Mouse (Mus musculus): ENCODE measurements around the gene Glis1. TPM values are rescaled to one million over a fixed set of nuclear protein-coding genes. Genes with fewer than 3 reads are reported as not detected.

Glis1 gene
- polyA plus RNA-seq, 1 experiment from 2014 or later = 37.4 TPM

GRCm38 (mm10) chr4:107628226-107628625 is 193.8 kb downstream of the Glis1 start:
- Histone ChIP-seq H3K27ac (replicated peaks) (no peak overlapping the region), H3K4me3 (replicated peaks) (no peak overlapping the region), H3K4me1 (peaks cover 20% of the 10 kb centered on the region), H3K36me3 (peaks cover 8% of the 10 kb centered on the region; the same call in 1 of the 2 replicates), H3K27me3 (no peaks in the 10 kb centered on the region), H3K9ac (no peak overlapping the region), H3K4me2 (replicated peaks) (no peak overlapping the region), H3K9me3 (replicated peaks) (no peaks in the 10 kb centered on the region)
- 75% methylated on average over 4 of the region's 4 CpGs for WGBS
- no peak for ATAC-seq (ENCODE audit: insufficient number of reproducible peaks, low FRiP score, low TSS enrichment, low read depth)

DNA sequence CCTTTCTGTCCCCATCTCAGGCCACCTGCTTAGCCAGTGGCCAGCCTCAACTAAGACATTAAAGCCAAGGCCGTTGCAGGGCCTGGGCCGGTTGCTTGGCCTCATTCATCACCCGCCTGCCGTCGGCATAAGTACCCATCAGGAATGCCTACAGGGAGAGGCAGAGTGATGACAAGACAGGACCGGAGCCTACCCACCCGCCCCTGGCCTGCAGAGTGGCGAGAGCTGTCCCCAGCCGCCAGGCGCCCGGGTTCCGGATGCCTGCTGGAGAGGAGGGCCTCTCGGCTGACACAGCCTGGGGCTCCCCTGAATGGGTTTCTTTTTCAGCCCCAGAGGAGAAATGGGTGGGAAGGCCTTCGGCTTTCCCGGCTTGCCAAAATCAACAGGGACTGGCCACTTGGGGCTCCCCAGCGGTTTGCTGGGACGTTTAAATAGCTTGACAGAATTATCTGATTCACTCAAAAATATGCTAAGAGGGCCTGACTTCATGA is 194.6 kb downstream of the Glis1 start:
- Histone ChIP-seq H3K36me3 (peaks cover 8% of the 10 kb centered on the region; the same call in 1 of the 2 replicates), H3K4me2 (replicated peaks) (no peak overlapping the region), H3K27me3 (no peaks in the 10 kb centered on the region), H3K4me3 (replicated peaks) (no peak overlapping the region), H3K9me3 (replicated peaks) (no peaks in the 10 kb centered on the region), H3K27ac (replicated peaks) (no peak overlapping the region), H3K9ac (no peak overlapping the region), H3K4me1 (peaks cover 12% of the 10 kb centered on the region)
- no peak for ATAC-seq (ENCODE audit: insufficient number of reproducible peaks, low FRiP score, low TSS enrichment, low read depth)
- 57% methylated on average over 17 of the region's 17 CpGs for WGBS

- 70% methylated on average over 6 of the region's 6 CpGs for WGBS
- Histone ChIP-seq H3K36me3 (0 out of 2 replicates have a peak, but pooled peaks cover 4% of the 10 kb centered on the region), H3K4me1 (peaks cover 26% of the 10 kb centered on the region), H3K4me2 (replicated peaks) (no peak overlapping the region), H3K27ac (replicated peaks) (no peak overlapping the region), H3K4me3 (replicated peaks) (no peak overlapping the region), H3K27me3 (no peaks in the 10 kb centered on the region), H3K9ac (no peak overlapping the region), H3K9me3 (replicated peaks) (no peaks in the 10 kb centered on the region)
- no peak for ATAC-seq (ENCODE audit: insufficient number of reproducible peaks, low FRiP score, low TSS enrichment, low read depth)
These were observed 200.2 kb downstream of the Glis1 start for GRCm38 (mm10) chr4:107634631-107635030.

DNA sequence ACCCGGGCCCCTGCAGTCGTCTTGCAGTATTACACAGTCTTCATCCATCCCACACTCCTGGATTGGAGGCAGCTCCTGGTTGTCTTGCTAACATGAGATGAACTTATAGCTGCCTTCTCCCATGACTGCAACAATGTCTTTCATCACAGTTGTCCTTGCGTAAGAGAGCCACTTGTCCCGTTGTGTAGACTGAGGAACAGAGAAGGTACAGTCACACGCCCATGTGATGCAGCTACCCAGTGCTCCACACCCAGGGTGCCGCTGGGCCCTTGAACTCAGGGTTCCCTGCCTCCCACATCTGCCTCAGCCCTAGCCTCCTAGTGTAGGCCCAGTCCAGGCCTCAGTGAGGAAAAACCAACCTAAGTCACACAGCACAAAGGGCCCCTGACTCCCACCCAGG is 201.7 kb downstream of the Glis1 start:
- H3K27ac ChIP-seq (replicated peaks) = peak overlapping the region; percentile 55; the same call in 1 of the 2 replicates
- 59% methylated on average over 6 of the region's 6 CpGs for WGBS
- H3K9me3 ChIP-seq (replicated peaks) = no peaks in the 10 kb centered on the region
- H3K36me3 ChIP-seq = 0 out of 2 replicates have a peak, but pooled peaks cover 4% of the 10 kb centered on the region
- no peak for ATAC-seq (ENCODE audit: insufficient number of reproducible peaks, low FRiP score, low TSS enrichment, low read depth)
- no peaks in the 10 kb centered on the region for H3K27me3 ChIP-seq
- no peak overlapping the region for H3K4me3 ChIP-seq (replicated peaks)
- H3K9ac ChIP-seq = no peak overlapping the region
- H3K4me2 ChIP-seq (replicated peaks) = no peak overlapping the region
- H3K4me1 ChIP-seq = peaks cover 27% of the 10 kb centered on the region

- H3K27ac ChIP-seq (replicated peaks) = no peak overlapping the region
- WGBS = 56% methylated on average over 3 of the region's 3 CpGs
These were observed 203.3 kb downstream of the Glis1 start for GRCm38 (mm10) chr4:107637670-107638069.

GRCm38 (mm10) chr4:107638303-107638702 is 203.9 kb downstream of the Glis1 start:
- no peak overlapping the region for H3K4me2 ChIP-seq (replicated peaks)
- peaks cover 27% of the 10 kb centered on the region for H3K4me1 ChIP-seq
- H3K27ac ChIP-seq (replicated peaks) = no peak overlapping the region
- no peak overlapping the region for H3K4me3 ChIP-seq (replicated peaks)
- no peaks in the 10 kb centered on the region for H3K9me3 ChIP-seq (replicated peaks)
- 0 out of 2 replicates have a peak, but pooled peaks cover under 1% of the 10 kb centered on the region for H3K36me3 ChIP-seq
- no peak overlapping the region for H3K9ac ChIP-seq
- H3K27me3 ChIP-seq = no peaks in the 10 kb centered on the region
- WGBS = 73% methylated on average over 10 of the region's 10 CpGs
- ATAC-seq (ENCODE audit: insufficient number of reproducible peaks, low FRiP score, low TSS enrichment, low read depth) = no peak

More at GRCm38 (mm10) chr4:107637670-107638069, 203.3 kb downstream of the Glis1 start:
- no peak overlapping the region for H3K9ac ChIP-seq
- 0 out of 2 replicates have a peak, but pooled peaks cover 4% of the 10 kb centered on the region for H3K36me3 ChIP-seq
- no peak overlapping the region for H3K4me3 ChIP-seq (replicated peaks)
- no peaks in the 10 kb centered on the region for H3K9me3 ChIP-seq (replicated peaks)
- H3K4me1 ChIP-seq = peaks cover 27% of the 10 kb centered on the region
- ATAC-seq (ENCODE audit: insufficient number of reproducible peaks, low FRiP score, low TSS enrichment, low read depth) = no peak
- no peak overlapping the region for H3K4me2 ChIP-seq (replicated peaks)
- H3K27me3 ChIP-seq = no peaks in the 10 kb centered on the region

DNA sequence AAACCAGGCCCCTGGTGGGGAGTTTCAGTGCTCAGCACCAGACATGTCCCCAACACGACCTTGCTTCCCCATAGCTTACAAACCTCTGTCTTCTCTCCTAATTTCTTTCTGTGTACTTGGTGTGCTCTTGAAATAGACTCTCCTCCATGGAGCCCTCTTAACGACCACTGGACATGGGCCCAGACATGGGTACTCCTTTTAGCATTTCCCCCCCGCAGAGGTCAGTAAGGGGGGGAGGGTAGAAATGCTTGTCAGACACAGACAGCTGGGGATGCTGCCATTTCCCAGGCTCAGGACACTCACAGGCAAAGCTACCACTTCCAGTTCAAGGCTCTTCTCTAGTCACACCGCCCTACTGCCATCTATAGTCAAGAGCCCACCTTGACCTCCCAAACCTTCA is 207.2 kb downstream of the Glis1 start:
- no peaks in the 10 kb centered on the region for H3K36me3 ChIP-seq
- no peak overlapping the region for H3K9ac ChIP-seq
- H3K9me3 ChIP-seq (replicated peaks) = no peaks in the 10 kb centered on the region
- no peak overlapping the region for H3K4me2 ChIP-seq (replicated peaks)
- H3K27me3 ChIP-seq = no peaks in the 10 kb centered on the region
- ATAC-seq (ENCODE audit: insufficient number of reproducible peaks, low FRiP score, low TSS enrichment, low read depth) = no peak
- H3K4me3 ChIP-seq (replicated peaks) = no peak overlapping the region
- 60% methylated on average over 4 of the region's 4 CpGs for WGBS
- H3K27ac ChIP-seq (replicated peaks) = no peak overlapping the region
- H3K4me1 ChIP-seq = peaks cover 15% of the 10 kb centered on the region

- H3K4me3 ChIP-seq (replicated peaks) = no peak overlapping the region
- WGBS = 87% methylated on average over 5 of the region's 5 CpGs
- H3K36me3 ChIP-seq = no peaks in the 10 kb centered on the region
- H3K4me1 ChIP-seq = peaks cover 19% of the 10 kb centered on the region
- ATAC-seq (ENCODE audit: insufficient number of reproducible peaks, low FRiP score, low TSS enrichment, low read depth) = no peak
- H3K27me3 ChIP-seq = peaks cover 1% of the 10 kb centered on the region; the same call in 1 of the 2 replicates
- H3K4me2 ChIP-seq (replicated peaks) = no peak overlapping the region
- H3K27ac ChIP-seq (replicated peaks) = no peak overlapping the region
- H3K9me3 ChIP-seq (replicated peaks) = no peaks in the 10 kb centered on the region
- H3K9ac ChIP-seq = no peak overlapping the region
These were observed 214.6 kb downstream of the Glis1 start for GRCm38 (mm10) chr4:107648959-107649485.

DNA sequence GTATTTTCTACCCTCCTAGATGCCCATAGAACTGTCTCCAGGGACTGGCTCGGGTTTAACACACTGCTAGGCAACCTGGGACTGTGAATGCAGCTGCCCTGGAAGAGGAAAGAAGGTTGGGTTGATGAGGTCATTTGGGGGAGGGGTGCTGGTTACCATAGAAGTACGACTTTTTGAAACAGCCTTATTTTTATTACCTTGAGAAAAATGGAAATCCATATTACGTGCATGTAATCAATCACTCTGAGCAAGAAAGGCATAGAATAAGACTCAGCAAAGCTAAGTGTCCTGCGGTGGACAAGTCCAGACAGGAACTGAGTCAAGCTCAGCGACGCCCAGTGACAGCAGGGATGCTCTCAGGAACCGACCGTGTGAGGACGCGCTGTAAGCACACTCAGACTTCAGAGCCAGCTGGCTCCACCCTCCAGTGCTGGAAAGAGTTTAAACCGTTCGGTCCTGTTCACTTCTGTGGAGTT is 216.7 kb downstream of the Glis1 start:
- 19% methylated on average over 12 of the region's 12 CpGs for WGBS
- Histone ChIP-seq H3K4me3 (replicated peaks) (no peak overlapping the region), H3K9me3 (replicated peaks) (no peaks in the 10 kb centered on the region), H3K27ac (replicated peaks) (no peak overlapping the region), H3K36me3 (no peaks in the 10 kb centered on the region), H3K4me2 (replicated peaks) (no peak overlapping the region), H3K4me1 (peaks cover 32% of the 10 kb centered on the region), H3K27me3 (peaks cover 7% of the 10 kb centered on the region), H3K9ac (no peak overlapping the region)
- ATAC-seq (ENCODE audit: insufficient number of reproducible peaks, low FRiP score, low TSS enrichment, low read depth) = no peak

- Histone ChIP-seq H3K9ac (no peak overlapping the region), H3K27ac (replicated peaks) (no peak overlapping the region), H3K4me2 (replicated peaks) (no peak overlapping the region; the same call in 1 of the 2 replicates), H3K36me3 (no peaks in the 10 kb centered on the region), H3K9me3 (replicated peaks) (no peaks in the 10 kb centered on the region), H3K4me1 (peaks cover 40% of the 10 kb centered on the region), H3K4me3 (replicated peaks) (no peak overlapping the region), H3K27me3 (peaks cover 7% of the 10 kb centered on the region)
- ATAC-seq (ENCODE audit: insufficient number of reproducible peaks, low FRiP score, low TSS enrichment, low read depth) = peak; percentile 74
- WGBS = 7% methylated on average over 7 of the region's 7 CpGs
These were observed 218.3 kb downstream of the Glis1 start for GRCm38 (mm10) chr4:107652598-107653279.

DNA sequence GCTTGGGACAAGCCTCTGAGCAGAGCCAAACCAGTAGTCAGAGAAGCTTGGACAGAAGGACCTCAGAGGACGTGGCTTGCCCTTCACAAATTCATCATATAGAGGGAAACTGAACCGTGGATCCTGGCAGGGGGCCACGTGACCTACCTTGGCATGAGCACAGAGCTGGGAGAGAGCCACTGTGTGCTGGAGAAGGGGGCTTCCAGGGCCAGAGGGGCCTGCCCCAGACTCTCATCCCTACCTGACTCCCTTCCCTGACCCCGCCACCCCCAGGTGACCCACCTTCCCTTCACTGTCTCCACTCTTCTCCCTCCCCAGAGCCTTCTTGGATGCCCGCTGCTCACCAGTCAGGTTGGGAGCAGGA is 218.9 kb downstream of the Glis1 start:
- H3K36me3 ChIP-seq = no peaks in the 10 kb centered on the region
- H3K4me1 ChIP-seq = peaks cover 40% of the 10 kb centered on the region
- H3K9me3 ChIP-seq (replicated peaks) = no peaks in the 10 kb centered on the region
- H3K4me2 ChIP-seq (replicated peaks) = no peak overlapping the region
- H3K27me3 ChIP-seq = peaks cover 7% of the 10 kb centered on the region
- H3K27ac ChIP-seq (replicated peaks) = no peak overlapping the region
- 70% methylated on average over 5 of the region's 5 CpGs for WGBS
- H3K4me3 ChIP-seq (replicated peaks) = no peak overlapping the region
- no peak for ATAC-seq (ENCODE audit: insufficient number of reproducible peaks, low FRiP score, low TSS enrichment, low read depth)
- H3K9ac ChIP-seq = no peak overlapping the region

Data from embryonic facial prominence, embryonic 15.5 days (tissue).